Mouse (Mus musculus) heart, postnatal 0 days (tissue): ENCODE data around the gene Nmrk2. TPM values are rescaled to one million over a fixed set of nuclear protein-coding genes. Genes with fewer than 3 reads are reported as not detected.
"Not testable (repeated sequence)": the region's sequence is repeated elsewhere in the genome, so short reads cannot be mapped to it uniquely, and the experiment has no call there.

Experiments
- ATAC-seq: fragments of 200-750 bp; cut with Nextera tagmentation; 2 replicates; pipeline ENCODE4 v1.8.0; 2017; ENCODE audit warnings: low read depth, moderate number of reproducible peaks, moderate library complexity; ENCODE audit not compliant: insufficient read depth
- DNase-seq: peaks from one replicate; pipeline ENCODE4 v3.0.0-alpha.2; 2016; ENCODE audit warnings: low spot score
- H3K27ac ChIP-seq: fragments of 300-500 bp; sonication (generic); 2 replicates; pipeline ENCODE4 v1.5.1; 2014; ENCODE audit warnings: low read depth, mild to moderate bottlenecking
- H3K27me3 ChIP-seq: fragments of 300-500 bp; sonication (generic); 2 replicates; pipeline ENCODE4 v1.6.1; 2014; ENCODE audit warnings: low read length, mixed read lengths; ENCODE audit not compliant: control insufficient read depth, insufficient read depth
- H3K36me3 ChIP-seq: fragments of 300-500 bp; sonication (generic); replicated peaks from 2 replicates; pipeline ENCODE4 v1.6.1; 2014; ENCODE audit warnings: low read length, mixed read lengths; ENCODE audit not compliant: control insufficient read depth, insufficient read depth
- H3K4me1 ChIP-seq: fragments of 300-500 bp; sonication (generic); 2 replicates; pipeline ENCODE4 v1.6.1; 2014; ENCODE audit warnings: antibody characterized with exemption; ENCODE audit not compliant: control insufficient read depth, insufficient read depth
- H3K4me2 ChIP-seq: fragments of 300-500 bp; sonication (generic); 2 replicates; pipeline ENCODE4 v1.6.1; 2014; ENCODE audit warnings: low read depth, mild to moderate bottlenecking, low read length, moderate library complexity
- H3K4me3 ChIP-seq: fragments of 300-500 bp; sonication (generic); 2 replicates; pipeline ENCODE4 v1.5.1; 2014; ENCODE audit warnings: low read depth, low read length
- H3K9ac ChIP-seq: fragments of 300-500 bp; sonication (generic); replicated peaks from 2 replicates; pipeline ENCODE4 v1.6.1; 2014; ENCODE audit warnings: low read depth, low read length, mixed read lengths
- H3K9me3 ChIP-seq: fragments of 300-500 bp; sonication (generic); replicated peaks from 2 replicates; pipeline ENCODE4 v1.6.1; 2016; ENCODE audit warnings: low read length; ENCODE audit not compliant: control insufficient read depth
- CTCF ChIP-seq: IDR thresholded peaks from 2 replicates; pipeline ENCODE4 v1.5.1; 2016; ENCODE audit warnings: antibody characterized with exemption, control low read depth, low read depth
- EP300 ChIP-seq: IDR thresholded peaks from 2 replicates; pipeline ENCODE4 v1.6.1; 2016; ENCODE audit warnings: antibody characterized with exemption, low read depth
- WGBS: fragments of 180-500 bp; shearing (Covaris S2); extraction: QIAGEN DNeasy Blood & Tissue Kit; methylation state at CpG from one replicate; pipeline ENCODE4 v1.1.7; 2014; 5-methylcytosine and 5-hydroxymethylcytosine counted together
- polyA plus RNA-seq: library from polyadenylated mRNA; unstranded; fragments of >200 nt; fragmentation: Nextera tagmentation; extraction: Ambion mirVana; gene quantifications from 2 replicates; pipeline ENCODE4 v1.2.1, GENCODE M21; 2015
- total RNA-seq: library from RNA; depleted of rRNA; stranded (reverse); fragments of >200 nt; gene quantifications from 2 replicates; pipeline ENCODE4 v1.2.3, GENCODE M21; 2014; ENCODE audit warnings: low replicate concordance

Nmrk2 gene
- total and polyA plus RNA-seq, 2 experiments from 2014 or later, result 14.2 to 35.2 TPM

- peaks cover 13% of the 10 kb centered on the region for H3K4me1 ChIP-seq
- WGBS, result 10% methylated on average over 20 of the region's 20 CpGs
- no peak for DNase-seq
Measured at GRCm38 (mm10) chr10:81229735-81230437, 28.0 kb upstream of the Nmrk2 start.

GRCm38 (mm10) chr10:81223731-81224130, 21.9 kb upstream of the Nmrk2 start:
- not testable (repeated sequence) for H3K4me1 ChIP-seq, H3K9ac ChIP-seq, H3K9me3 ChIP-seq, H3K36me3 ChIP-seq, H3K4me3 ChIP-seq, DNase-seq, ATAC-seq, H3K27me3 ChIP-seq, H3K4me2 ChIP-seq, H3K27ac ChIP-seq
- 59% methylated on average over 2 of the region's 2 CpGs for WGBS

More at GRCm38 (mm10) chr10:81229735-81230437, 28.0 kb upstream of the Nmrk2 start:
- Histone ChIP-seq H3K4me3 (peak overlapping the region; percentile 2; the same call in 1 of the 2 replicates), H3K27me3 (peaks cover 37% of the 10 kb centered on the region), H3K4me2 (peak overlapping the region; percentile 26; the same call in 1 of the 2 replicates), H3K27ac (no peak overlapping the region), H3K9ac (no peak overlapping the region), H3K9me3 (no peaks in the 10 kb centered on the region), H3K36me3 (no peaks in the 10 kb centered on the region)
- ATAC-seq, result no peak
- no peak for TF ChIP-seq CTCF

- 75% methylated on average over 5 of the region's 5 CpGs for WGBS
- Histone ChIP-seq H3K4me3 (no peak overlapping the region), H3K4me1 (no peaks in the 10 kb centered on the region), H3K9ac (no peak overlapping the region), H3K9me3 (no peaks in the 10 kb centered on the region), H3K27ac (no peak overlapping the region), H3K27me3 (no peaks in the 10 kb centered on the region), H3K4me2 (no peak overlapping the region), H3K36me3 (no peaks in the 10 kb centered on the region)
- no peak for TF ChIP-seq EP300
- TF ChIP-seq CTCF, result no peak
- DNase-seq (no peak), ATAC-seq (no peak)
Measured at GRCm38 (mm10) chr10:81221402-81222015, 19.7 kb upstream of the Nmrk2 start.

- no peaks in the 10 kb centered on the region for H3K9me3 ChIP-seq
- no peaks in the 10 kb centered on the region for H3K4me1 ChIP-seq
- peak; percentile 64; the same call in 1 of the 2 replicates for ATAC-seq
- no peak overlapping the region for H3K4me2 ChIP-seq
- H3K27me3 ChIP-seq, result no peaks in the 10 kb centered on the region
- H3K9ac ChIP-seq, result no peak overlapping the region
- H3K4me3 ChIP-seq, result no peak overlapping the region
- no peaks in the 10 kb centered on the region for H3K36me3 ChIP-seq
- no peak overlapping the region for H3K27ac ChIP-seq
- no peak for DNase-seq
- WGBS, result 20% methylated on average over 7 of the region's 7 CpGs
- TF ChIP-seq CTCF (peak; percentile 79), EP300 (no peak)
Measured at GRCm38 (mm10) chr10:81217964-81218363, 16.1 kb upstream of the Nmrk2 start.

GRCm38 (mm10) chr10:81217267-81217666, 15.4 kb upstream of the Nmrk2 start:
- WGBS, result 6% methylated on average over 1 of the region's 1 CpGs

GRCm38 (mm10) chr10:81216810-81217209, 15.0 kb upstream of the Nmrk2 start:
- no peak overlapping the region for H3K27ac ChIP-seq
- H3K9ac ChIP-seq, result no peak overlapping the region
- H3K4me3 ChIP-seq, result no peak overlapping the region
- no peak overlapping the region for H3K4me2 ChIP-seq
- no peaks in the 10 kb centered on the region for H3K4me1 ChIP-seq
- no peaks in the 10 kb centered on the region for H3K36me3 ChIP-seq
- no peaks in the 10 kb centered on the region for H3K9me3 ChIP-seq
- no peak for DNase-seq
- ATAC-seq, result no peak
- TF ChIP-seq CTCF (no peak), EP300 (no peak)
- 79% methylated on average over 6 of the region's 6 CpGs for WGBS
- H3K27me3 ChIP-seq, result no peaks in the 10 kb centered on the region

More at GRCm38 (mm10) chr10:81217267-81217666, 15.4 kb upstream of the Nmrk2 start:
- not testable (repeated sequence) for H3K4me3 ChIP-seq, H3K27me3 ChIP-seq, H3K9me3 ChIP-seq, H3K4me2 ChIP-seq, H3K4me1 ChIP-seq, H3K36me3 ChIP-seq, H3K27ac ChIP-seq, H3K9ac ChIP-seq, DNase-seq, ATAC-seq
- peak; percentile 61 for TF ChIP-seq CTCF
